Mouse (Mus musculus) ZHBTc4 (cell line): ENCODE data around the gene Carns1.

Source experiments
- DNase-seq: peaks from one replicate; pipeline ENCODE4 v3.0.0-alpha.2; 2011; ENCODE audit warnings: low read depth, low spot score

Carns1 gene

DNA sequence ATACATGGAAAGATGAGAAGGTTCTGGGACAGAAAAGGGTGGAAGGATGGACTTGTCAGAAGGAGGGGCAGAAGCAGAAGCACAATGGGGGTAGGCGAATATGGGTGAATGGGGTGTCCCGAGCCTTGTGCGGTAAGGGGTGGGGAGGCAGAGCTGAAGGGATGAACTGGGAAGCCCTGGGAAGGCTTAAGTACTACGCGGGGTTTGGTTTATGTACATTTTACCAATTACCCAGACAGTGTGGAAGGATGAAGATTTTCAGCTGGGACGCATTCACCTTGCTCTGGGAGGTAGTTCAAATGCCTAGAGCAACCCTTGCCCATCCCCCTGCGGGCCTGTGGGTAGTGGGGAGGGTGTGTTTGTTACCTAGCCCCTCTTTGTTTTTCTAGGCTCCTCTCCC is 26.9 kb upstream of the Carns1 start:
- DNase-seq: no peak

DNA sequence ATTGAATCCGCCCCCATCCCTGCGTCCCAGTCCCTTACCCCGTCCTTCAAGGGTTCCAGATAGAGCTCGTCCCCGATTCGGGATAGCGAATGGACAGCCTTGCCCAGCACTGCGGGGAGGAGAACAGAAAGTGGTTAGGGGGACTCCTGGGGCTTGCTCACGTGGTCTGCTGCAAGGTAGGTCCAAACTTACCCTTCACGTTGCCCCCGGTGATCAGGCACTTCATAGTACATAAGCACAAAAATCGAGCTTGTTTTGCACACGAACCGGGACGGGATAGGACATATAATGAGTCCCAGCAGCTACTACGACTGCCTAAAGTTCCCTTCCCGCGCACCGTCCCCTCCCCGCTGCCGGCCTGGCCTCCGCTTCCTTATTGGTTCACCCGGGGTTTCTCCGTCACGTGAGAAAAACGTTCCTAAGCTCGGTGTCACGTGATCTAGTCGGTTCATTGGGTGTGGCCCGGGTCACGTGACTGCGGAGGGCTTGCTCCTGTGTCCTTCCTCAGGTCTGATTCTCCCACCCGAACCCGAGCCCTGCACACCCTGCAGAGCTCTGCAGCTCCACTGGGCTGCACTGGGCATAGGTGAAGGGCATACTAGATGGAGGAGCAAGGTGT is 26.1 kb upstream of the Carns1 start, which contains the start of gene Rad9a:
Rad9a (minus strand) TSS at position 372 of the 619 bp plus-strand sequence.
- peak; percentile 99 for DNase-seq

DNA sequence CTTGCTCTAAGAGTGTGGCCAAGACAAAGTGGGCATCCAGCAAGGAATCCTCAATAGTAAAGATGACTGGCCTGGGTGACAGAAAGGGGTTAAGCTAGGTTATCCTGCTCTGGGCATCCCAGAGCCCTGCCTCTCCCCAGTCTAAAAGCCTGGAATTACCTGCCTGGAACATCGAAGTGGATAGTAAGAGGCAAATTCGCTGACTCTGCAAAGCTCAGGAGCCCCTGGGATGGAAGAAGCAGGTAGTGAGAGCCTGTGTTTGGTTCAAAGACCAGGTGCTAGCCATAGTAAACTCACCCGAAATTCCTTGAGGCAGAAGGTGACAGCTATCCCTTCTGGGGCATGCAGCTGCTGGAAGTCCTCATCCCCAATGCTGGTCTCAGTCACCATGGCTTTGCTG is 21.9 kb upstream of the Carns1 start:
- no peak for DNase-seq

- no peak for DNase-seq
Observed at GRCm38 (mm10) chr19:4196548-4196947, 21.3 kb upstream of the Carns1 start.

DNA sequence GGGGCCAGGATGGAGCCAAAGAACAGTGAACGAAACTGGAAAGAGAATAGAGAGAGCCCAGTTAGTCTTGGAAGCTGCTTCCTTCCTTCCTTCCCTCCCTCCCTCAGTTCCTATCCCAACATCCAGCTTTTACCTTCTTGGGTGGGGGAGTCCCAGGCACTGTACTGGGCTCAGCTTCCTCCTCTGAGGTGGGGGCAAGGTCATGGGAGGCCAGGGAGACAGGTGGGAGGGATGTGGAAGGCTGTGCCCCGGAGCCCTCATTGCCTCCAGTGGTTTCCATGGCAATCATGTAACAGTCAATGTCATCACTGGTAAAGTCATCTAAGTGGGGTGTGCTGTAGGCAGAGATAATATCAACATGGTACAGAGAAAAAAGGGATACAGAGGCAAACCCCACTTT is 20.8 kb upstream of the Carns1 start:
- DNase-seq: no peak

- DNase-seq: no peak
Observed at GRCm38 (mm10) chr19:4194776-4195650, 19.7 kb upstream of the Carns1 start.

- DNase-seq: no peak
Observed at GRCm38 (mm10) chr19:4194021-4194724, 18.9 kb upstream of the Carns1 start.

DNA sequence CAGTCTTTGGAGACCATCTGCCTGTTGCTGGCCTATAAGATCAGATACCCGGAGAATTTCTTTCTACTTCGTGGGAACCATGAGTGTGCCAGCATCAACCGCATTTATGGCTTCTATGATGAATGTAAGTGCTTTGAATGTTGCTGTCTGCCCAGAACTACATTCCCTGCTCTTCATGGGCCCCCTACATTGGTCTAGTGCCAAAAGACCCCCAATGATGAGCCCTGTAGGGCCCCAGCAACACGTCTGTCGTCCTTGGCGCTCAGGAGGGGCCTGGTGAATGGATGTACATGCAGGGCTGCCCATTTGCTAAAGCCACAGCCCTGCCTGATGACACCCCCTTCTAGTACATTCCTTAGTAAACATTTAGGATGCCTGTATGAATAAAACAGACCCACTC is 17.9 kb upstream of the Carns1 start:
- no peak for DNase-seq

DNA sequence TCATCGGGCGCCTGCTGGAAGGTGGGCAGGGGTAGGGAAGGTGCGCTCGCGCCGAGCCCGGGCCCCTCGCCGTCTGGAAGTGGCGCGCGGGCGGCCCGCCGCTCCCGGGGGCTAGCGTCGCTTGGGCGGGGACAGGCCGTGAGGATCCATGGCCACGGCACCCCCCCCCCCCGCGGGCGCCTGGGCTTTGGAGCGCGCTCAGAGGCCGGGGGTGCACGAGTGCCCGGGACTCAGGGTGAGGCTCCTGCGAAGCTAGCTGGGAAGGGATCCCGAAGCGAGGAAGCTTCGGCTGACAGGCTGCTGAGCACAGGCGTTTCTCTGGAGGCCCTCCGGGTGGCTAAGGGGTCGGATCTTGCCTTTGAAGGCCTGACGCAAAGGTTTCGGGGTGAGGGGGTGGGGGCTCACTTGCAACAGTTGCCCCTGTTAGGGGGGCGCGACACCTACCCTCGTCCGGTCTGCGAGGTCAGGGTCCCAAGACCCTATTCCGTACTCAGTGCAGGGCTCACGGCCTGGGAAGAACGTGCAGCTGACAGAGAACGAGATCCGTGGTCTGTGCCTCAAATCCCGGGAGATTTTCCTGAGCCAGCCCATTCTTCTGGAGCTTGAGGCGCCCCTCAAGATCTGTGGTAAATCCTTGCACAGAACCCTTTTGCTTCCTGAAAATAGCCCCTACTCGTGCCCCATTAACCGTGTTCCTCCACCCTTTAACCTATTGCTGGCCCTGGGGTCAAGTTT is 17.1 kb upstream of the Carns1 start:
- DNase-seq: no peak

DNA sequence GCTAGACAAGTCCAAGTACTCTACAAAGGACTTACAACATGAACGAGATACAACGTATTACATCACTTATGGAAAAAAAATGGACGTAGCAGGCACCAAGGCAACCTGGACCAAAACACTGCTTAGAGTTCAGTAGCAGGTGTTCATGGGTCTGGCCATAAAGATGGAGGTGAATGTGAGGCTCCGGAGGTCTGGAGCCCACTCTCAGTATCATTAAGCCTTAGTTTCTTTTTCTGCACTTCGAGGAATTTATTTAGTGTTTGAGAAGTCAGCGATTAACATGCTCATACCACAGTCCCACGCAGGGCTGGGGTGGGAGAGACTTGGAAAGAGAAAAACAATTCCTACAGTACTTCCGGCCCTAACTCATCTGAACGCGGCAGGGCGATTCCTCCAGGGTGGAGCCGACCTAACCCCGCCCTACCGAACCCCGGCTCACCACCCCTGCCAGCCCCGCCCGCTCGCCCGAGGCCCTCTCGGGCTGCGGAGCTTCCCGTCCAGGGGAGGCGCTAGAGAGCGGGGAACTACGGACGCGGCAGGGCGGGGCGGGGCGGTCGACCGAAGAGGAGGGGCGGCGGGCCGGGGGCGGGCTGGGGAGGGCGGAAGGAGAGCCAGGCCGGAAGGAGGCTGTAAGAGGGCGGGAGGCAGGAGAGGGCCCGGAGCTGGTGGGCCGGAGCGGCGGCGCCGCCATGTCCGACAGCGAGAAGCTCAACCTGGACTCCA is 16.4 kb upstream of the Carns1 start, which contains the start of gene Ppp1ca:
Ppp1ca (plus strand) TSS at position 538 of the 723 bp plus-strand sequence.
- DNase-seq: peak; percentile 97

DNA sequence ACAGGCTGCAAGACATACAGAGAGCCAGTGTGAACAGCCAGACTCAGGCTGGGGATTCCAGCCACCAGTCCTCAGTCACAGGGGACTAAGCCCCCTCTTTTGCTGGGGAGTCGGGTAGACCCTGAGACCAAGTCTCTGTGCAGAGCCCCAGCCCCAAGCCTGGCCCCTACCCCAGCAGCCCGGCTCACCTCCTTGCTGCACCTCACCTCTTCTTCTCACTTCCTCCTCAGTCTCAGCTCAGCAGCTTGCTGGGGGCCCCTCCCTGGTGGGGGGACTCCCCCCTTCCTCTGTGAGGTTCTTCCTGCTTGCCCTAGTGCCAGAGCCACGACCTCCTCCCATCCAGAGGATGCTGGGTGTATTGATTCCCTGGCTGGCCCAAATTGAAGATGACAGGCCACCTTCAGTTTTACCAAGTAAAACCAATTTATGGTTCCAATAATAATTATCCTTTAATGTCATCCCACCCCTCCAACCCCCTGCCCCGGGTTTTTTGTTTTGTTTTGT is 15.6 kb upstream of the Carns1 start, which contains the start of gene Tbc1d10c:
Tbc1d10c (minus strand) TSS at position 454 of the 504 bp plus-strand sequence.
- DNase-seq: no peak

DNA sequence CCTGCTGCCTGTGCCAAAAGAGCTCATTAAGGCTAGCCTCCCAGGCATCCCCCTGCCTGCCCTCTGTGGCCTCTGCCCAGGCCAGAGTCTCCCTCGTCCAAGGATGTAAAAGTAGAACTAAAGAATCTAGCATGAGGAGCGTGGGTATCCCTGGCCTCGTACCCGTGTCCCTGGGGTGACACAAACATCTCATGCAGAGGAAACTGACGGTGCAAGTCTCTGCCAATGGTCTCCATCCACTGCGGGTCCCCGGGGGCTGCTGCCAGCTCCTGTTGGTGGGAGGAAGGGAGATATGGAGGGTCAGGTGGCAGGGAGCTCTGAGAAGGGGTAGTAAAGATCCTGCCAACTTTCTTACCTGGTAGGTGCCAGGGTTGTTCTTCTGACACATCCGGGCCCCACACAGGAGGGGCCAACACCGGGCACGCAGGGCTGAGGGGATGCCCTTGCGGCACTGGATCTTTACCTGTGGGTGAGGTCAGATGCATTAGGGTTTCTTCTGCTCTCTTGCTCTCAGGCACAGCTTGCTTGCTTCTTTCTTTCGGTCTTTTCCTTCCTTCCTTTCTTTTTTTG is 13.9 kb upstream of the Carns1 start:
- no peak for DNase-seq

DNA sequence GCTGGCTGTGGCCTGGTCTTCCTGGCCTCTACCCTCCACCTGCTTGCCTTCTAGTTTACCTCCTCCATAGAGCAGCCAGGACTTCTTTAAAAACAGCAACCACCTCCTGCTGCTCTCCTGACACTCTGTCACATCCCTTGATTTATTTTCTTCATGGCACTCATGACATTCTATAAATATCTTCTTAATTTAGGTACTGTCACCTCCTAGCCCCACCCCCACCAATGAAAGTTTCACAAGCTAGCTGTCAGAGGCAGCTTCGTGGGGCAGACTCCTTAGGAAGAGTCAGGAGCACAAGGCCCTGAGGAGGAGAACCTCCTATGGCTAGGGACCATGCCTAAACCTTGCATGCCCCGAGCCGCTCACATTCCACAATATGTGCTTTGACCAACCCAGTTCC is 12.0 kb upstream of the Carns1 start:
- no peak for DNase-seq

DNA sequence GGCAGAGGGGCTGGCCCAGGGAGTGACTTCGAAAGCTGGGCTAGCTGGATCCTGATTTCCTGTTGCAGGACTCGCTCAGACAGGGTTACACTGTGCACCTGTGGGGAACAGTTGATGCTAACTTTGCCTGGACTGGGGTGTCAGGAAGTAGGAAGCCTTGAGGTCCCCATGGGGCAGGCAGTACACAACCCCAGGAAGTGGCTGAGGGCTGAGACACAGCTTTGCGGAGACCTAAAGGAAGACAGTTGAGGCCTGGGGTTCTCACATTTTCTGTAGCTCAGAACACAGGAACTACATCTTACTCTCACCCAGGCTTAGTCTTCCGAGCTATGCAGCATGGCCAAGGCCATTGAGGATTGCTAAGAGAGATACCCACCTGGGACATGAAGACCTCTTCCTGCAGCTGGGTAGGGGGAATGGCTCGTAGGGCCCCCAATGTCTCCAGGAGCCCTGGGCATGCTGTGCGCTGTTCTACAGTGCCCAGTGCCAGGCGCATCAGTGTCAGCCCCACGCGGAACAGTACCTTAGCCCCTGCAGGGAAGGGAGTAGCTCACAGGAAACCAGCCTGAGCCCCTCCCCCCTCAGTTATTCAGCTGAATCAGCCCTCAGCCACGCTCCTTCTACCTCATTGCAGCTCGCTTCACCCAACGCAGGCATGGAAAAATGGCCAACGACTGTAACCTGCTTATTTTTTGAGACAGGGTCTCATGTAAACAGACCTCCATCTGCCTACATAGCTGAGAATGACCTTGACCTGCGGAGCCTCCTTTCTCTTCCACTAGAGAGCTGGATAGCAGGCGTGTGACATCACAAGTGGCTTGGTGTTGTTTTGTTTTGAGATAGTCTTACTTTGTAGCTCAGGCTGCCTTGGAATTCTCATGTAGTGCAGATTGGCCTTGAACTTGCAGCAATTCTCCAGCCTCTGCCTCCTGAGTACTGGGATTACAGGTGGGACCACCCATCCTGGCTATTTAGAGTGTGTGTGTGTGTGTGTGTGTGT is 10.0 kb upstream of the Carns1 start:
- DNase-seq: peak; percentile 61

DNA sequence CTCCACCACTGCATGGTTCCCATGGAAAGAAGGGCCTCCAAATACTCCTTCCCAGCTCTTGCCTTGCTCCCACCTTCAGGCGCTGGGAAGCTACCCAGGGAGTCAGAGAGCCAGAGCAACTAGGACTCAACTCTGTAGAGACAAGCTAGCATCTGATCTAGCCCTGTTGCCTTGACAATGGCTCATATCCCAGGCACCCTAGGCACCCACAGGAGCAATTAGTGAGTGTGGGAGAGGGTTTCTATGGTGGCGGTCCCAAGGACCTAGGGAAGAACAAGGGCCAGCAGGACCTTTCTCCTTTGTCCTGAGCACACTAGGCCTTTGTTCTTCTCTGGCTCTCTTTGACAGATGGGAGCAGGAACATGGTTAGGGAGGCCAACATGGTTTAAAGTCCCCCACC is 8.4 kb upstream of the Carns1 start:
- DNase-seq: no peak

DNA sequence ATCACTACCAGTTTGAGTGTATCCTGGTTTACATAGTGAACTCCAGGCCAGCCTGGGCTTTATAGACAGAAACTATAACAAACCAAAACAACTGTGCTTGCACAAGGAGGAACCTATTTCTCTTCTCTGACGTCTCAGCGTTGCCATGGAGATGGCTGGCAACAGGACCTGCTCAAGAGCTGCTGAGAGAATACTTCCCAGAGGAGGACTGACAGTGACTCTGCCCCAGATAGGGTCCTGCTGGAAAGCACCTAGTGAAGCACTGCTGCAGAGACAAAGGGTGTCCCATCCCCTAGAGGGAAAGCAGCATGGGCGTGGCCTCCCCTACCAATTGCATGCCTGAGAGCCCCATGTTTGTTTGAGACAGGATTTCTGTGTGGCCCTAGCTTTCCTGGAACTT is 6.6 kb upstream of the Carns1 start:
- DNase-seq: peak; percentile 71

GRCm38 (mm10) chr19:4180411-4180810 is 5.1 kb upstream of the Carns1 start:
- no peak for DNase-seq

GRCm38 (mm10) chr19:4172925-4173324 is 2.4 kb downstream of the Carns1 start:
- no peak for DNase-seq
